Mouse (Mus musculus) layer of hippocampus, postnatal 10 days (tissue): Measurements from ENCODE around the gene Cfap126. TPM values are rescaled to one million over a fixed set of nuclear protein-coding genes. Genes with fewer than 3 reads are reported as not detected.

Source experiments
- DNase-seq, 2 experiments: peaks; one replicate each; pipeline ENCODE4 v3.0.0; 2021; ENCODE audit warnings: low spot score in 2 of 2
- total RNA-seq, 2 experiments: library from RNA; stranded (reverse); gene quantifications; 2 replicates each; pipeline ENCODE4 v1.2.3; 2021

Gene Cfap126
- total RNA-seq, 2 experiments from 2014 or later, result 3.1 to 3.3 TPM

DNA sequence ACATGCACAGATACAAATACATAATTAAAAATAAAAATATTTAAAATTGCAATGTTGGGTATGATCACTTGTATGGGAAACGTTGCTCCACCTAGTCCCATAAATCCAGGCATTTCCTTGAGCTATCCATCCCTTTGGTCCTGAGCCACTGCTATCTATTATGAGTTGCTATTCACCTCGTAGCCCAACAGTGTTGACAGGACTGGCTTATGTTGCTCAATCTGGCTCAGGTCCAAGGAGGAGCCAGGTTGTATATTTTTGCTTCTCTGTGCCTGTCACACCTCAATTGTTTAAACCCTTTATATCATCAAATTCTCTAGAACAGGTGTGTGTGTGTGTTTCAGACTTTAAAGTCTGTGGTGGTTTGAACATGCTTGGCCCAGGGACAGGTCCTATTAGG, 23.0 kb upstream of the Cfap126 start:
- DNase-seq, result no peak

DNA sequence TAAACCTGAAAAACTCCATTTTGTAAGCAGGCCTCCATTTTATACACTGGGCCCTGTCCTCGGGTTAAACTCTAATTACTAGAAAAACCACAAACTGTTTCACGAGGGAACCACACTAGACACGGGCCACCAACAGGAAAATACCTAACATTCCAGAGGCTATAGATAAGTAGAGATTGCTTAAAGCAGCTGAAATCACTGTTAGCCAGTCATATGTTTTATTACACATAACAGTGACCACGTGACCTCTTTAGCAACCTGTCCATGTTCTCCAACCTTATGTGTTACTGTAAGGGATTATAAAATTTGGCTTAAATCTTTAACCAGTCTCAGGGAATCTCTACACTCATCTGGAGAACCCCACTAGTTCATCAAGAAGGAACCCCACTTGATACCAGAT, 19.3 kb upstream of the Cfap126 start:
- no peak for DNase-seq

GRCm38 (mm10) chr1:171096110-171096964, 17.4 kb upstream of the Cfap126 start:
- no peak for DNase-seq

DNA sequence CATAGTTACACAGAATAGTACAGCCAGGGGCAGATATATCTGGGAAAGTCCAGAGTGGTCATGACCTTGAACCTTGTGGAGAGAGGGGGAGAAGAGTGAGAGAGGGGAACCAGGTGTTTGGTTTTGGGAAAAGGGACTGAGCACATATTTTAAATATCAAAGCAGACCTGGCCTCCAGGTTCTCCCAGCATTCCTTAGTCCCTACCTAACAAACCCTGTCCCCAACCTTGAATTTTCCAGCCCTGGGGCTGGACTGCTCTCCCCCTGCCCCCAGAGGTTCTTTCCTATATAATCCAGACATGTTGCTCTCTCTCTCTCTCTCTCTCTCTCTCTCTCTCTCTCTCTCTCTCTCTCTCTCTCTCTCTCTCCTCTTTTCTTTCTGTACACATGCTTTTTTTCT, 16.6 kb upstream of the Cfap126 start:
- DNase-seq, result no peak

DNA sequence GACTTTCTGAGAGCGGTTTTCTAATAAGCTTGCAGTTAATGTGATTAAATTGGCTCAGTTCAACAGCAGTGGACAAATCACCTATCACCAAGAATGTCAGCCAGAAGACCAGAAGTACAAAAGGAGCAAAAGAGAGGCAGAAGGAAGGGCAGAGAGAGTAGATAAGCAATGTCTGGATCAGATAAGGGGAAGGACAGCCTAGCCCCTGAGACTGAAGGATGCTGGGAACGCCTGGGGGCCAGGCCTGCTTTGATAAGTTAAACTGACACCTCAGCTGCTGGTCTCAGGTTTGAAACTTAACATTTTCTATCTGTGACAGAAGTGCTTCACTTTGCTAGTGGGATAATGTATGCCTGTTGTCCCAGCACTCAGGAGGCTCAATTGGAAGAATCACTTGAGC, 16.1 kb upstream of the Cfap126 start:
- DNase-seq, result no peak

- no peak for DNase-seq
Observed at GRCm38 (mm10) chr1:171101033-171101432, 12.7 kb upstream of the Cfap126 start.

DNA sequence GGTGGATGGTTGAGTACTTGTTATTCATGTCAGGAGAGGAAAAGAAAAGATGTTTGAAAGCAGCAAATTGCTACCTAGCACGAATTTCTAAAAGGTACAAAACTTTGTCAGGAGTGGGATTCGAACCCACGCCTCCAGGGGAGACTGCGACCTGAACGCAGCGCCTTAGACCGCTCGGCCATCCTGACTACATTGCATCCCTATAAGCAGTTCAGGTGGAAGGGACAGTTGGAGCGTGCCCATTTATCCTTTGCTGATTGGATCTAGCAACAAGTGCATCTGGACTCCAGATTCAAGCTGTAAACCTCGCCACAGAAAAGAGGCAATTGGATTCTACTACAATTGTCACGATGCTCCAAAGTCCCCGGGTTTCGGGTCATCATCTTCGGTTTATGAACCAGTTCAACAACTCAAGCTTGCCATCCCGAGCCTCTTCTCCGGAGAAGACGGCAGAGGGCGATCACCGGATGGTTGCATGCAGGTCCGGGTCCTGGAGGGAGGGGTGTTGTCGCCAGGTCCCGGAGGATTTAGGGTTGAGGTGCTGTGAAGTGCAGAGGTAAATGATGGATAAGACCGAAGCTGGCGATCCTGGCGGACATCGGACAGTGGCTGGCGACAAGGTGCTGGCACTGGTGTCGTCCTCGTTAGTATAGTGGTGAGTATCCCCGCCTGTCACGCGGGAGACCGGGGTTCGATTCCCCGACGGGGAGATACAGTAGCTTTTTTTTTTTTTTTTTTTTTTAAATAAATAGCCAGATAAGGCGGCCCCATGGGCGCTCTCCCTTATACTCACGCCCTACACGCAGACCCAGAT, 11.8 kb upstream of the Cfap126 start:
- peak; percentile 92 to 94 for DNase-seq

- peak; percentile 86 to 91 for DNase-seq
Observed at GRCm38 (mm10) chr1:171102547-171103177, 11.1 kb upstream of the Cfap126 start.

DNA sequence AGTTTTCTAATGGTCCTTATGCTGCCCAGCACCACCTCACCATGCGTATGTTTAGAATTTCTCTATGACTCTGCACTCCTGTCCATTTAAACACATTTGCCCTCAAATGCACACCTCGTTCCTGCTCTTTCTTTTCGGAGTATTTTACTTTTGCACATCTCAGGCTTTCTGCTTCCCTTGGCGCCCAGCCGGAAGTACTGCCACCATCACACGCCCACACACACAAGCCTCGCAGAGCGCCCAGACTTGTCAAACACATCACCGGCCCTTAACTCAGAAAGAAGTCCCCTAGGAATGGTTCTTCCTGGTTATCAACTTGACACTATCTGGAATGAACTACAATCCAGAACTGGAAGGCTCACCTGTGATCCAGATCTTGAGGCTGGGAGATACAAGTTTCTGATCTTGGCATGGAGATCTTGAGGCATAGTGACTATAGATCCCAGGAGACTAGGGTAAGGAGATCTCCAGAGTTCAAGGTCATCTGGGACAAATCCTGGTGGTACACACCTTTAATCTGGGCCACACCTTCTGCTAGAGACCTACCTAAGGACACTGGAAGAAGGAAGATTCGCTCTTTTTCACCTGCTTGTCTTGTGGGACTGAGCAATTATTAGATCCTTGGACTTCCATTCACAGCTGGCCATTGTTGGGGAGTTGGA, 10.4 kb upstream of the Cfap126 start:
- DNase-seq, result no peak

DNA sequence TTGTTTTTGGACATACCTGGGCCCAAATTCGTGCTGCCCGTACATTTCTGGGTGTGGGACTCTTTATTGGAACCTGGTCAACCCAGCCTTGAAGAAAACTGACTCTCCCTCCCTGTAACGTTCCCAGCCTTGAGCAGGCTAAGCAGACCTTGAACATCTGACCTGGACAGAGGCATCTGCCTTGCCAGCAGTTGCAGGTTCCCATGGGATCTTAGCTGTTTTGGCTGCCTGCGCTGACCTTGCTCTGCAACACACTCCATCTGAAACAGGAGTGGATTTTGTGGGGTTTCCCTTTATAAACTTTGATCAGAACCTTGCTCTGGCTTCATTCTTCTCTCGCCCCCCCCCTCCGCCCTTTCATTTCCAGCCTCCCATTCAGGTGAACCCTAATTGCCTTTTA, 8.5 kb upstream of the Cfap126 start:
- DNase-seq, result no peak

GRCm38 (mm10) chr1:171109620-171110019, 4.1 kb upstream of the Cfap126 start:
- DNase-seq, result no peak

- DNase-seq, result no peak
Observed at GRCm38 (mm10) chr1:171110659-171111019, 3.1 kb upstream of the Cfap126 start.

- DNase-seq, result peak; percentile 95 to 97
Observed at GRCm38 (mm10) chr1:171111020-171111780, 2.5 kb upstream of the Cfap126 start.

DNA sequence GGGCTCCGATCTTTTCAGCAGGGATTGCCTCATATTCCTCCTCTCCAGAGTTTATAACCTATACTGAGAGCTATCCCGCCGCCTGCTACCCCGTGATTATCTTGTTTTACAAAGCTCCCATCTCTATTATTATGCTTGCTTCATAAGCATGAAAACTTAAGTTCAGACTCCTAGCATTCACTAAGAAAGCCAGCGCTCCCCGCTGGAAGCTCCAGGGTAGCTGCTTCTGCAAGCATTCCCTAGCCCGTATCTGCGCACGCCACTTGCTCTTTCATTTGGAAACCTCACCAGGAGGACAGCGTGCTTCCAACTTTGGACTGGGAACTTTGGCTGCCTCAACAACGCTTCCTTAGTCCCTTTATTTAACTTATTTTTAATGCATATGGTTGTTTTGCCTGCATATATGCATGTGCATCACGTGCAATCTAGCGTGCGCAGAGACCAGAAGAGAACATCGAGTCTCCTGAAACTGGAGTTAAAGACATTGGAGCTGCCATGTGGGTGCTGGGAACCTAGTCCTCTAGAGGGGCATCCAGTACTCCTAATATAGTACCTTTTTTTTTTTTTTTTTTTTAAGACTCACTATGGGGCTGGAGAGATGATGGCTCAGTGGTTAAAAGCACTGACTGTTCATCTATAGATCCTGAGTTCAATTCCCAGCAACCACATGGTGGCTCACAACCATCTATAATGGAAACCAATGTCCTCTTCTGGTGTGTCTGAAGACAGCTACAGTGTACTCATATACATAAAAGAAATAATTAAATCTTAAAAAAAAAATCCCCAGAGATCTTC, 1.7 kb upstream of the Cfap126 start:
- DNase-seq, result peak; percentile 34 to 40

DNA sequence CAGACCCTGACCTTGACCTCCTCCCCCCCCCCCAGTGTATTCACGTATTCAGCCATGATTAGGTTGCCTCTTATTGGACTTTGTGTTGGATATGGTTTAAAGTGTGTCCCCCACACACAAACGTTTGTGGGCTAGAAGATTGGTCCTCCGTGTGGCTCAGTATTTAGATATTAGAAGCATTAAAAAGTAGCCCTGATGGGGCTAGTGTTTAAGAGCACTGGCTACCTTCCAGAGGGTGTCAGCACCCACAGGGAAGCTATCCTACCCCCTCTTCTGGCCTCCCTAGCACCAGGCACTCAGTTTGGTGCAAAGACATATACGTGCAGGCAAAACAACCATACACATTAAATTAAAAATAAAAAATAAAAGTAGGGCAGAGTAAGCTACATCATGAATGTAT, 732 bp upstream of the Cfap126 start:
- DNase-seq, result no peak

- DNase-seq, result no peak
Observed at GRCm38 (mm10) chr1:171116280-171116679, 2.6 kb downstream of the Cfap126 start.

DNA sequence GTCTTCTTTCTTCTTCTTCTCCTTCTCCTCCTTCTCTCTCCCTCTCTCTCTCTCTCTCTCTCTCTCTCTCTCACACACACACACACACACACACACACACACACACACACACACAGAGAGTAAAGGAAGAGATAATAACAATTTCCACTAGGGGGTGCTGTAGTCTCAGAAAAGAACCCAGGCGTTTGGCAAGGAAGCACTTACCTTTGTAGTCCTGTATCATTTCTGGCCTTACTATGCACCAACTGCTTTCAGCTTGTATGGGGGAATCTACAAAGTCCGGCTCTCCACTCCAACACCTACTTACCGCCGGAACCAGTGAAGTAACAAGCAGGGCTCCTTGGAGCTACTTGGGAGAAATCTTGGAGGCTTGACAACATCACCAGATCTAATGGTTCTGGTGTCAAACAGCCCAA, 4.6 kb downstream of the Cfap126 start:
- DNase-seq, result peak; percentile 62 to 63

DNA sequence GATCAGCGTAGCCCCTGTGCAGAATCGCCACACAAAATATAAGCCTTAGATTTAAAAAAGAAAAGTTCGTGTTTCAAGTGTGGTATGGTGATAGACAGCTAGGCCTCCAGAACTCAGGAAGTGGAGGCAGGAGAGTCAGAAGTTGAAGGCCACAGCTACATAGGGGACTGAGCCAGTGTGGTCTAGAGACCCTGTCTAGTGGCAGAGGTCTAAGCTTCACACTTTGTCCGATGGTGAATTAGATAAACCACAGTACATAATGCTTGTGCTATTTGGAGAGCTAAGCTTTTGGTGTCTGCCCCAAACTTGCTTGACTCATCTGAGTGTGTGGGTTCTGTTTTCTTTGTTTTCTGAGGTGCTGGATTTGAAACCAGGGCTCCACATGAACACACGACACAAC, 5.3 kb downstream of the Cfap126 start:
- DNase-seq, result no peak

DNA sequence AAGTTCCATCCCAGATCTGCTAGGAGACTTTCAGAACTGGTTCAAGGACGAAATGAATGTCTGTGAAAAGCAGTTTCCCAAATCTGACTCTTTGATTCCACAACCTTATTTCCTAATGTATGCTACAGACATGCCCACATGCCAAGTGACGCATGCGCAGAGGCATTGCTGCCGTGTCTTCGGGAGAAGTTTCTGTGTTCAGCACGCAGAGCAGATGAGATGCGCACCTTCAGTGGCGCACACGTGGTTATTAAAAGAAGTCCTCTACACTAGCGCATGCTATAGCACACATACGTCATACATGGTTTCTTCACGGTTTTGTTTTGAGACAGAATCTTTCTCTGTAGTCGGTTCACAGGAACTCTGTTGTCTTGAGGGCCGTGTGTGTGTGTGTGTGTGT, 5.7 kb downstream of the Cfap126 start:
- DNase-seq, result no peak

DNA sequence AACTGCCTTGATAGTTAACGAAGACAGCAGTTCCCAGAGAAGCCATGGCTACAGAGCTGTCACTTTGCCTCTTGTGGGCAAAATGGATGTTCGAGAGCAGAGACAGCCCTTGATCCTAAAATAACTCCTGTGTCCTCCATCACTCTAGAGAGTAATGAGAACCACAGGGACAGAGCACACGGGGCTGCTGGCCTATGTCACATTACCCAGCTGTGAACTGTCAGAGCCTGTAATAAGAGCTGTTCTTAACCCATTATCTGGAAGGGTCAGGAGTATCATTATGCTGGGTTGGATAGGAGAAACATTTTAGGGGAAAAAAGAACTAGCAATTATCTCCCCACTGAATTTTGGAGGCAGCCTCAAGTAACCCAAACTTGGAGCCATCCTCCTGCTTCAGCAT, 7.2 kb downstream of the Cfap126 start:
- DNase-seq, result no peak
